Mouse (Mus musculus): Measurements from ENCODE around the gene Cnr1. TPM values are rescaled to one million over a fixed set of nuclear protein-coding genes. Genes with fewer than 3 reads are reported as not detected.

The Cnr1 gene
- total and polyA plus RNA-seq, 3 experiments: not detected

DNA sequence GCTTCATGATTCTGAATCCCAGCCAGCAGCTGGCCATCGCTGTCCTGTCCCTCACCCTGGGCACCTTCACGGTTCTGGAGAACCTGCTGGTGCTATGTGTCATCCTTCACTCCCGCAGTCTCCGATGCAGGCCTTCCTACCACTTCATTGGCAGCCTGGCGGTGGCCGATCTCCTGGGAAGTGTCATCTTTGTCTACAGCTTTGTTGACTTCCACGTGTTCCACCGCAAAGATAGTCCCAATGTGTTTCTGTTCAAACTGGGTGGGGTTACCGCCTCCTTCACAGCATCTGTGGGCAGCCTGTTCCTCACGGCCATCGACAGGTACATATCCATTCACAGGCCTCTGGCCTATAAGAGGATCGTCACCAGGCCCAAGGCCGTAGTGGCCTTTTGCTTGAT is 19.5 kb downstream of the Cnr1 start:
- Histone ChIP-seq H3K9ac (ENCODE audit: control insufficient read depth, low read depth, low read length, poor library complexity, severe bottlenecking) (no peak overlapping the region), H3K4me1 (ENCODE audit: control insufficient read depth in 1 of 2, insufficient read depth in 2 of 2, low read length in 2 of 2) (no peaks in the 10 kb centered on the region), H3K36me3 (ENCODE audit: control insufficient read depth in 1 of 2, insufficient read depth in 2 of 2, low read length in 2 of 2) (no peaks in the 10 kb centered on the region), H3K79me2 (ENCODE audit: control insufficient read depth, insufficient read depth, low read length, poor library complexity) (no peaks in the 10 kb centered on the region), H3K27me3 (ENCODE audit: control insufficient read depth in 1 of 2, insufficient read depth in 2 of 2, low read length in 2 of 2) (no peaks in the 10 kb centered on the region), H3K9me3 (replicated peaks; ENCODE audit: insufficient read depth, low read length) (no peaks in the 10 kb centered on the region), H3K27ac (ENCODE audit: control insufficient read depth, low read depth, low read length) (no peak overlapping the region), H3K4me3 (ENCODE audit: control insufficient read depth in 1 of 2, insufficient read depth in 1 of 2, low read depth in 2 of 2, low read length in 2 of 2) (no peak overlapping the region)
- TF ChIP-seq ZKSCAN1 (IDR thresholded peaks at IDR 0.05; ENCODE audit: low read depth, low read length) (no peak), GABPA (IDR thresholded peaks at IDR 0.05; ENCODE audit: low read depth, low read length) (no peak), MAFK (IDR thresholded peaks at IDR 0.05; ENCODE audit: borderline replicate concordance, low read depth, low read length) (no peak), E2F4 (IDR thresholded peaks at IDR 0.05; ENCODE audit: borderline replicate concordance, low read depth, low read length) (no peak)
- no peak for DNase-seq (ENCODE audit: low read depth, low spot score)

DNA sequence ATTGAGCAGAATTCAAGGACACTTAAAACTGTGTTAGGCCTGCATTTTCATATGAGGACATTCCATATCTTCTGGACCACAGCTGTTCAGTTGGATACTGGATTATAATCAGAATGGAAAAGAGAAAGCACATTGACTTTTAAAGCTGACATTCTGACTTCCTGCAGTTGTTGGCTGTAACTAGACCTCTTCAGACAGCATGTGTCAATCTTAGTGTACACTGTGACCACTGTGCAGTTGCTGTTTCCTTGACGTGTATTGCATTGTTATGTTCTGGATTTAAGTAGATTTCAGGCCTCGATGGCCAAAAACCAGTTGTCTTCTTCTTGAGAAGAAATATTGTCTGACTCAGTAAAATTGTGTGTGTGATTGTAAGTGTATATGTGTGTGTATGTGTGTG is 21.3 kb downstream of the Cnr1 start:
- H3K9ac ChIP-seq (ENCODE audit: control insufficient read depth, low read depth, low read length, poor library complexity, severe bottlenecking): no peak overlapping the region
- H3K79me2 ChIP-seq (ENCODE audit: control insufficient read depth, insufficient read depth, low read length, poor library complexity): no peaks in the 10 kb centered on the region
- H3K36me3 ChIP-seq (ENCODE audit: control insufficient read depth in 1 of 2, insufficient read depth in 2 of 2, low read length in 2 of 2): no peaks in the 10 kb centered on the region
- H3K4me1 ChIP-seq (ENCODE audit: control insufficient read depth in 1 of 2, insufficient read depth in 2 of 2, low read length in 2 of 2): no peaks in the 10 kb centered on the region
- TF ChIP-seq ZKSCAN1 (IDR thresholded peaks at IDR 0.05; ENCODE audit: low read depth, low read length) (no peak), NRF1 (IDR thresholded peaks at IDR 0.05; ENCODE audit: insufficient read depth, low read depth, low read length, poor library complexity, severe bottlenecking) (no peak), TBP (IDR thresholded peaks at IDR 0.05; ENCODE audit: low read depth, low read length) (no peak), RCOR1 (IDR thresholded peaks at IDR 0.05; ENCODE audit: low read depth, low read length) (no peak), USF2 (IDR thresholded peaks at IDR 0.05; ENCODE audit: borderline replicate concordance in 1 of 2, insufficient read depth in 1 of 2, low read depth in 1 of 2, low read length in 2 of 2) (no peak), MYC (IDR thresholded peaks at IDR 0.05; ENCODE audit: low read depth, low read length) (no peak), EP300 (IDR thresholded peaks at IDR 0.05; ENCODE audit: low read depth in 1 of 2, low read length in 2 of 2) (no peak), KAT2A (conservative IDR thresholded peaks at IDR 0.05; ENCODE audit: low read depth, low read length) (no peak), MAZ (IDR thresholded peaks at IDR 0.05; ENCODE audit: low read depth, low read length) (no peak), TCF12 (IDR thresholded peaks at IDR 0.05; ENCODE audit: low read depth, low read length) (no peak)
- H3K27ac ChIP-seq (ENCODE audit: control insufficient read depth, low read depth, low read length): no peak overlapping the region
- no peak for DNase-seq (ENCODE audit: low read depth, low spot score)
- H3K4me3 ChIP-seq (ENCODE audit: control insufficient read depth in 1 of 2, insufficient read depth in 1 of 2, low read depth in 2 of 2, low read length in 2 of 2): no peak overlapping the region
- no peaks in the 10 kb centered on the region for H3K27me3 ChIP-seq (ENCODE audit: control insufficient read depth in 1 of 2, insufficient read depth in 2 of 2, low read length in 2 of 2)
- H3K9me3 ChIP-seq (replicated peaks; ENCODE audit: insufficient read depth, low read length): no peaks in the 10 kb centered on the region

DNA sequence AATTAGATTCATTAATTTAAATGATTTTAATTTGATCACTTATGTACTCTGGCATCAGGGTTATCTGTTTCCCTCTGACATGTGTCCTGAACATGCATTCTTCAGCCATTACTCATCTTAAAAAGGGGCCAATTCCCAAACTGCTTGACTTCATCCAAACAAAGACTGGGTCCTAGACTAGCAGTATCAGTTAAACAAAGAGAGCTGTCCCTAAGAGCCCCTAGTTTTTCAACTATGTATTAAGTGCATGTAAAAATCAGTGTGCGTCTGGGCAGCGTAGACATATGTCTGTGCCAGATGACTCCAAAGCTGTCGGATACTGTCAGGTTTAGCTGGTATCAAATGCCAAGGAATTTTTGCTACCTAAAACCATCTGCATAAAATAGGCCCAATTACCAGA is 23.2 kb downstream of the Cnr1 start:
- Histone ChIP-seq H3K27ac (ENCODE audit: control insufficient read depth, low read depth, low read length) (no peak overlapping the region), H3K4me1 (ENCODE audit: control insufficient read depth in 1 of 2, insufficient read depth in 2 of 2, low read length in 2 of 2) (no peaks in the 10 kb centered on the region), H3K9me3 (replicated peaks; ENCODE audit: insufficient read depth, low read length) (no peaks in the 10 kb centered on the region), H3K4me3 (ENCODE audit: control insufficient read depth in 1 of 2, insufficient read depth in 1 of 2, low read depth in 2 of 2, low read length in 2 of 2) (no peak overlapping the region), H3K79me2 (ENCODE audit: control insufficient read depth, insufficient read depth, low read length, poor library complexity) (no peaks in the 10 kb centered on the region), H3K36me3 (ENCODE audit: control insufficient read depth in 1 of 2, insufficient read depth in 2 of 2, low read length in 2 of 2) (no peaks in the 10 kb centered on the region), H3K27me3 (ENCODE audit: control insufficient read depth in 1 of 2, insufficient read depth in 2 of 2, low read length in 2 of 2) (no peaks in the 10 kb centered on the region), H3K9ac (ENCODE audit: control insufficient read depth, low read depth, low read length, poor library complexity, severe bottlenecking) (no peak overlapping the region)
- DNase-seq (ENCODE audit: low read depth, low spot score): no peak
- TF ChIP-seq SIN3A (IDR thresholded peaks at IDR 0.05; ENCODE audit: low read length) (no peak), E2F4 (IDR thresholded peaks at IDR 0.05; ENCODE audit: borderline replicate concordance, low read depth, low read length) (no peak), MEF2A (IDR thresholded peaks at IDR 0.05; ENCODE audit: extremely low read depth, insufficient replicate concordance, low read depth, low read length, poor library complexity, severe bottlenecking) (no peak), TAL1 (IDR thresholded peaks at IDR 0.05; ENCODE audit: low read length) (no peak), UBTF (IDR thresholded peaks at IDR 0.05; ENCODE audit: borderline replicate concordance, insufficient read depth, low read depth, low read length) (no peak), CTCF (IDR thresholded peaks at IDR 0.05 in 2 of 3, conservative IDR thresholded peaks at IDR 0.05 in 1 of 3; ENCODE audit: control insufficient read depth in 1 of 3, insufficient read depth in 1 of 3, low read depth in 2 of 3, low read length in 3 of 3, poor library complexity in 1 of 3, severe bottlenecking in 1 of 3) (no peak), CHD2 (IDR thresholded peaks at IDR 0.05; ENCODE audit: low read length) (no peak), ELF1 (IDR thresholded peaks at IDR 0.05; ENCODE audit: low read depth, low read length) (no peak), BHLHE40 (IDR thresholded peaks at IDR 0.05; ENCODE audit: borderline replicate concordance, low read depth, low read length) (no peak), ZMIZ1 (IDR thresholded peaks at IDR 0.05; ENCODE audit: low read depth, low read length) (no peak), TCF12 (IDR thresholded peaks at IDR 0.05; ENCODE audit: low read depth, low read length) (no peak), RAD21 (IDR thresholded peaks at IDR 0.05; ENCODE audit: low read depth, low read length) (no peak), TBP (IDR thresholded peaks at IDR 0.05; ENCODE audit: low read depth, low read length) (no peak), MYC (IDR thresholded peaks at IDR 0.05; ENCODE audit: low read depth, low read length) (no peak), NELFE (IDR thresholded peaks at IDR 0.05; ENCODE audit: low read depth, low read length) (no peak)
